In the genomic region with DNA sequence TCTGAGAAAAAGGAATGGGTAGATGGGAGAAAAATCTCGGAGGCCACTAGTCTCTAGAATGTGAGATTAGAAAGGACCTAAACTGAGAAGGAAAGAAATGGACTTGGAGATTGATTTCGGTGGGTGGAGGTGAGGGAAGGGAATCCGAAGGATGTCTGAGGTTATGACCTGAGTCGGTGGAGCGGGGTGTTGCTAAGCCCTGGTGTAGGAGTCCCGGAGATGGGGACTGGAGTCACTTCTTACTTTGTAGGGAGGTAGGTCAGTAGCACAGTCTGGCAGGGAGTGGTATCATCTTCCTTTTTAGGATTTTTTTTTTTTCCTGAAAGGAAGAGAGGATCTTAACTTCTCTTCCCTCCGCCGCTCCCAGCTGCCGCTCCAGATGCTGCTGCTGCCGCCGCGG, we compare ENCODE assay signal across 9 mouse cellular contexts. TPM values are rescaled to one million over a fixed set of nuclear protein-coding genes. Genes with fewer than 3 reads are reported as not detected.
DNase-seq lines count a peak whose midpoint lies in the region; ATAC-seq and TF ChIP-seq lines count a peak whose summit lies in the region.
"Had no signal": no experiment of that assay in that cellular context is flagged by ENCODE, and none has a peak within 500 bp of the region (broad histone marks: within the 10 kb centered on the region; RNA-seq: fewer than 3 reads in every experiment).

No protein-coding gene starts in this region.

- peak overlapping the region; percentile 90 for H3K4me2 ChIP-seq in forebrain, embryonic 13.5 days
- peak overlapping the region; percentile 36 for H3K4me2 ChIP-seq in liver, embryonic 14.5 days (ENCODE audit: low read depth)

- WGBS in forebrain, embryonic 13.5 days: 3% methylated on average over 7 of the region's 12 CpGs
- 2% methylated on average over 11 of the region's 12 CpGs for WGBS in liver, embryonic 14.5 days (ENCODE audit: insufficient replicate concordance)

- H3K4me1 ChIP-seq in forebrain, embryonic 13.5 days: peaks cover 49% of the 10 kb centered on the region
- peaks cover 0 to 7% of the 10 kb centered on the region in 2 experiments; a peak in 2 of 4 replicates for H3K4me1 ChIP-seq in liver, embryonic 14.5 days (replicated peaks; ENCODE audit: control insufficient read depth in 2 of 2, insufficient read depth in 2 of 2, low read length in 1 of 2)

- peak; percentile 63 for DNase-seq in embryo, embryonic 10 days (ENCODE audit: low spot score)
- DNase-seq in embryo, embryonic 9.5 days (ENCODE audit: extremely low spot score): no peak
- peak; percentile 25 to 30 for DNase-seq in B cell, adult 2 months
- DNase-seq in liver, embryonic 14.5 days (ENCODE audit: low read depth in 3 of 3, low spot score in 3 of 3): no peak
- DNase-seq in frontal cortex, postnatal 25 days (ENCODE audit: low spot score in 2 of 2): no peak
- DNase-seq in left cerebral cortex, adult 8-10 months (ENCODE audit: low spot score in 2 of 2): no peak
- no peak for DNase-seq in urinary bladder, postnatal 10 days (ENCODE audit: low spot score)

- peak overlapping the region; percentile 82 for H3K4me3 ChIP-seq in forebrain, embryonic 13.5 days
- H3K4me3 ChIP-seq in liver, embryonic 14.5 days (ENCODE audit: insufficient read depth in 1 of 2, low read depth in 2 of 2, low read length in 2 of 2): peak overlapping the region in 1 of 2 experiments; percentile 31; a peak in 2 of 4 replicates

- H3K9me3 ChIP-seq in forebrain, embryonic 13.5 days (replicated peaks): no peaks in the 10 kb centered on the region
- H3K9me3 ChIP-seq in liver, embryonic 14.5 days (ENCODE audit: control insufficient read depth, low read length): no peaks in the 10 kb centered on the region

- TF ChIP-seq EP300 in liver, embryonic 14.5 days (IDR thresholded peaks at IDR 0.05; ENCODE audit: low read depth): no peak

- TF ChIP-seq CTCF in liver, embryonic 14.5 days (IDR thresholded peaks at IDR 0.05; ENCODE audit: low read depth): no peak

- no peaks in the 10 kb centered on the region for H3K36me3 ChIP-seq in forebrain, embryonic 13.5 days (ENCODE audit: poor library complexity, severe bottlenecking)
- H3K36me3 ChIP-seq in liver, embryonic 14.5 days (replicated peaks; ENCODE audit: control insufficient read depth, insufficient read depth, low read depth): no peaks in the 10 kb centered on the region

- H3K9ac ChIP-seq in forebrain, embryonic 13.5 days: peak overlapping the region; percentile 85
- no peak overlapping the region for H3K9ac ChIP-seq in liver, embryonic 14.5 days (replicated peaks)

- peak overlapping the region; percentile 77; the same call in 1 of the 2 replicates for H3K27ac ChIP-seq in forebrain, embryonic 13.5 days
- H3K27ac ChIP-seq in liver, embryonic 14.5 days: no peak overlapping the region

- H3K27me3 ChIP-seq in forebrain, embryonic 13.5 days: peaks cover 56% of the 10 kb centered on the region
- peaks cover 81% of the 10 kb centered on the region for H3K27me3 ChIP-seq in liver, embryonic 14.5 days (ENCODE audit: control insufficient read depth, insufficient read depth, low read length)

- no peak for ATAC-seq in forebrain, embryonic 13.5 days
- no peak for ATAC-seq in liver, embryonic 14.5 days (ENCODE audit: insufficient read depth)

RNA-seq across cellular contexts. Expression of a gene that starts 1.1 kb away (rescaled TPM):
- 45.3 and 45.6 TPM in 2 replicates for polyA plus RNA-seq in forebrain, embryonic 13.5 days (2015; fragmentation: Nextera tagmentation; extraction: Ambion mirVana)
- polyA plus RNA-seq in liver, embryonic 14.5 days (2012; rRNA removed): 1.4 and 1.7 TPM in 2 replicates
- 1.6 and 1.8 TPM in 2 replicates for polyA plus RNA-seq in liver, embryonic 14.5 days (2014; fragmentation: Nextera tagmentation; extraction: Ambion mirVana)
- 10 to 100 TPM; 25.2 to 31.7 (median 27.2) TPM for total RNA-seq in left cerebral cortex, adult 8-10 months (2022)

RNA-seq across cellular contexts. Expression of a gene that starts 9.5 kb away (rescaled TPM):
- 149 and 152 TPM in 2 replicates for polyA plus RNA-seq in forebrain, embryonic 13.5 days (2015; fragmentation: Nextera tagmentation; extraction: Ambion mirVana)
- polyA plus RNA-seq in liver, embryonic 14.5 days (2012; rRNA removed): 110 and 132 TPM in 2 replicates
- polyA plus RNA-seq in liver, embryonic 14.5 days (2014; fragmentation: Nextera tagmentation; extraction: Ambion mirVana): 52.2 and 60.2 TPM in 2 replicates
- total RNA-seq in left cerebral cortex, adult 8-10 months (2022): 100 to 1,000 TPM; 159 to 182 (median 174) TPM

RNA-seq across cellular contexts. Expression of a gene that starts 14.2 kb away (rescaled TPM):
- 5.6 and 8.4 TPM in 2 replicates for polyA plus RNA-seq in forebrain, embryonic 13.5 days (2015; fragmentation: Nextera tagmentation; extraction: Ambion mirVana)
- polyA plus RNA-seq in liver, embryonic 14.5 days (2012; rRNA removed): 0.90 and 0.96 TPM in 2 replicates
- polyA plus RNA-seq in liver, embryonic 14.5 days (2014; fragmentation: Nextera tagmentation; extraction: Ambion mirVana): 0.86 and 1.0 TPM in 2 replicates
- 1 to 10 TPM; 5.4 to 6.0 (median 5.7) TPM for total RNA-seq in left cerebral cortex, adult 8-10 months (2022)

RNA-seq across cellular contexts. Expression of a gene that starts 18.5 kb away (rescaled TPM):
- not detected in 2 replicates for polyA plus RNA-seq in forebrain, embryonic 13.5 days (2015; fragmentation: Nextera tagmentation; extraction: Ambion mirVana)
- polyA plus RNA-seq in liver, embryonic 14.5 days (2012; rRNA removed): not detected in 2 replicates
- not detected in 2 replicates for polyA plus RNA-seq in liver, embryonic 14.5 days (2014; fragmentation: Nextera tagmentation; extraction: Ambion mirVana)
- total RNA-seq in left cerebral cortex, adult 8-10 months (2022): 1 to 10 TPM in 1 of 4 experiments, not detected in 3; 1.5 TPM
- polyA plus RNA-seq: gonadal fat pad, adult 2 months had no signal

RNA-seq across cellular contexts. Expression of a gene that starts 27.6 kb away (rescaled TPM):
- 60.5 and 68.9 TPM in 2 replicates for polyA plus RNA-seq in forebrain, embryonic 13.5 days (2015; fragmentation: Nextera tagmentation; extraction: Ambion mirVana)
- 54.4 and 57.5 TPM in 2 replicates for polyA plus RNA-seq in liver, embryonic 14.5 days (2012; rRNA removed)
- polyA plus RNA-seq in liver, embryonic 14.5 days (2014; fragmentation: Nextera tagmentation; extraction: Ambion mirVana): 45.4 and 56.7 TPM in 2 replicates
- total RNA-seq in left cerebral cortex, adult 8-10 months (2022): 100 to 1,000 TPM; 395 to 439 (median 410) TPM

Comparison
In these comparisons a context has a peak if more than half of its experiments do, and no peak if none do; other contexts are left out.
1. DNase-seq: peak in embryo, embryonic 10 days (single experiment) and B cell, adult 2 months (2 of 2); none in embryo, embryonic 9.5 days (single experiment), liver, embryonic 14.5 days (0 of 3), frontal cortex, postnatal 25 days (0 of 2), left cerebral cortex, adult 8-10 months (0 of 2) and urinary bladder, postnatal 10 days (single experiment).
2. RNA of a gene that starts 1.1 kb away (polyA plus RNA-seq): 45.3 to 45.6 TPM in forebrain, embryonic 13.5 days; 1.4 to 1.8 TPM in liver, embryonic 14.5 days; every median in the first group is over 10 times any median in the second.